Mouse (Mus musculus) neural tube, embryonic 14.5 days (tissue): Measurements from ENCODE around the gene Mrpl38. TPM values are rescaled to one million over a fixed set of nuclear protein-coding genes. Genes with fewer than 3 reads are reported as not detected.
"Not testable (repeated sequence)": the region's sequence is repeated elsewhere in the genome, so short reads cannot be mapped to it uniquely, and the experiment has no call there.

Source experiments
- ATAC-seq: fragments of 200-750 bp; cut with Nextera tagmentation; 2 replicates; pipeline ENCODE4 v1.8.0; 2017; ENCODE audit warnings: low read depth, mild to moderate bottlenecking, moderate TSS enrichment, moderate library complexity
- H3K27ac ChIP-seq: fragments of 300-500 bp; sonication (generic); 2 replicates; pipeline ENCODE4 v1.5.1; 2014; ENCODE audit warnings: low read depth, mild to moderate bottlenecking, control low read depth, low read length, moderate library complexity, mixed read lengths
- H3K27me3 ChIP-seq: fragments of 300-500 bp; sonication (generic); 2 replicates; pipeline ENCODE4 v1.6.1; 2014; ENCODE audit warnings: low read length; ENCODE audit not compliant: control insufficient read depth, insufficient read depth
- H3K36me3 ChIP-seq: fragments of 300-500 bp; sonication (generic); 2 replicates; pipeline ENCODE4 v1.6.1; 2014; ENCODE audit warnings: low read length, mixed read lengths; ENCODE audit not compliant: control insufficient read depth, insufficient read depth
- H3K4me1 ChIP-seq: fragments of 300-500 bp; sonication (generic); 2 replicates; pipeline ENCODE4 v1.6.1; 2014; ENCODE audit warnings: low read length; ENCODE audit not compliant: control insufficient read depth, insufficient read depth
- H3K4me2 ChIP-seq: fragments of 300-500 bp; sonication (generic); 2 replicates; pipeline ENCODE4 v1.6.1; 2014; ENCODE audit warnings: mild to moderate bottlenecking, low read depth, low read length, control low read depth
- H3K4me3 ChIP-seq: fragments of 300-500 bp; sonication (generic); 2 replicates; pipeline ENCODE4 v1.5.1; 2014; ENCODE audit warnings: low read depth, low read length, control low read depth, mixed read lengths
- H3K9ac ChIP-seq: fragments of 300-500 bp; sonication (generic); replicated peaks from 2 replicates; pipeline ENCODE4 v1.6.1; 2014; ENCODE audit warnings: low read depth, mild to moderate bottlenecking, control low read depth, low read length, mixed read lengths
- H3K9me3 ChIP-seq: fragments of 300-500 bp; sonication (generic); 2 replicates; pipeline ENCODE4 v1.6.1; 2016; ENCODE audit warnings: low read length; ENCODE audit not compliant: control insufficient read depth
- whole genome bisulfite sequencing: fragments of 180-500 bp; shearing (Covaris S2); extraction: QIAGEN DNeasy Blood & Tissue Kit; methylation state at CpG from one replicate; pipeline ENCODE4 v1.1.7; 2014; 5-methylcytosine and 5-hydroxymethylcytosine counted together
- polyA plus RNA-seq: library from polyadenylated mRNA; unstranded; fragments of >200 nt; fragmentation: Nextera tagmentation; extraction: Ambion mirVana; gene quantifications from 2 replicates; pipeline ENCODE4 v1.2.1, GENCODE M21; 2014

Mrpl38 gene
- polyA plus RNA-seq, 1 experiment from 2014 or later, result 91.0 TPM

GRCm38 (mm10) chr11:116126261-116126660 lies 12.4 kb downstream of the Mrpl38 start:
- Histone ChIP-seq H3K9me3 (no peaks in the 10 kb centered on the region), H3K27me3 (no peaks in the 10 kb centered on the region), H3K4me1 (peaks cover 16% of the 10 kb centered on the region; the same call in 1 of the 2 replicates), H3K4me3 (no peak overlapping the region), H3K36me3 (0 out of 2 replicates have a peak, but pooled peaks cover 4% of the 10 kb centered on the region), H3K4me2 (no peak overlapping the region), H3K27ac (no peak overlapping the region), H3K9ac (no peak overlapping the region)
- WGBS, result 94% methylated on average over 15 of the region's 15 CpGs
- ATAC-seq, result no peak

GRCm38 (mm10) chr11:116121731-116122245 lies 16.9 kb downstream of the Mrpl38 start:
- H3K4me3 ChIP-seq, H3K4me1 ChIP-seq, H3K27me3 ChIP-seq, H3K9ac ChIP-seq, ATAC-seq, H3K9me3 ChIP-seq, H3K36me3 ChIP-seq, H3K4me2 ChIP-seq, H3K27ac ChIP-seq: not testable (repeated sequence)
- WGBS, result 90% methylated on average over 8 of the region's 8 CpGs

- Histone ChIP-seq H3K9me3 (no peaks in the 10 kb centered on the region), H3K27me3 (no peaks in the 10 kb centered on the region), H3K9ac (no peak overlapping the region), H3K4me3 (no peak overlapping the region), H3K4me2 (no peak overlapping the region), H3K4me1 (no peaks in the 10 kb centered on the region), H3K27ac (no peak overlapping the region), H3K36me3 (no peaks in the 10 kb centered on the region)
- no peak for ATAC-seq
Measured at GRCm38 (mm10) chr11:116117819-116118218, 20.8 kb downstream of the Mrpl38 start.

- Histone ChIP-seq H3K9ac (no peak overlapping the region), H3K27ac (no peak overlapping the region), H3K27me3 (no peaks in the 10 kb centered on the region), H3K4me3 (no peak overlapping the region), H3K4me1 (no peaks in the 10 kb centered on the region), H3K36me3 (no peaks in the 10 kb centered on the region), H3K4me2 (no peak overlapping the region), H3K9me3 (no peaks in the 10 kb centered on the region)
- 75% methylated on average over 12 of the region's 12 CpGs for WGBS
- no peak for ATAC-seq
Measured at GRCm38 (mm10) chr11:116117241-116117640, 21.4 kb downstream of the Mrpl38 start.

- Histone ChIP-seq H3K4me2 (no peak overlapping the region), H3K4me3 (no peak overlapping the region), H3K36me3 (no peaks in the 10 kb centered on the region), H3K9me3 (no peaks in the 10 kb centered on the region), H3K4me1 (peaks cover 3% of the 10 kb centered on the region; the same call in 1 of the 2 replicates), H3K27me3 (peaks cover 41% of the 10 kb centered on the region), H3K27ac (no peak overlapping the region), H3K9ac (no peak overlapping the region)
- ATAC-seq, result no peak
- WGBS, result 85% methylated on average over 19 of the region's 19 CpGs
Measured at GRCm38 (mm10) chr11:116111611-116112203, 27.0 kb downstream of the Mrpl38 start.

GRCm38 (mm10) chr11:116111067-116111466 lies 27.6 kb downstream of the Mrpl38 start:
- Histone ChIP-seq H3K4me2 (no peak overlapping the region), H3K36me3 (no peaks in the 10 kb centered on the region), H3K9ac (no peak overlapping the region), H3K4me3 (no peak overlapping the region), H3K27ac (no peak overlapping the region), H3K9me3 (no peaks in the 10 kb centered on the region), H3K4me1 (peaks cover 3% of the 10 kb centered on the region; the same call in 1 of the 2 replicates), H3K27me3 (peaks cover 43% of the 10 kb centered on the region)
- ATAC-seq, result no peak
- 79% methylated on average over 4 of the region's 4 CpGs for WGBS

GRCm38 (mm10) chr11:116110540-116110939 lies 28.1 kb downstream of the Mrpl38 start:
- Histone ChIP-seq H3K9me3 (no peaks in the 10 kb centered on the region), H3K4me2 (peak overlapping the region; percentile 45; the same call in 1 of the 2 replicates), H3K27ac (no peak overlapping the region), H3K27me3 (peaks cover 43% of the 10 kb centered on the region), H3K4me3 (peak overlapping the region; percentile 25; the same call in 1 of the 2 replicates), H3K9ac (no peak overlapping the region), H3K4me1 (peaks cover 3% of the 10 kb centered on the region; the same call in 1 of the 2 replicates), H3K36me3 (no peaks in the 10 kb centered on the region)
- 35% methylated on average over 10 of the region's 10 CpGs for WGBS
- no peak for ATAC-seq

GRCm38 (mm10) chr11:116110131-116110530 lies 28.5 kb downstream of the Mrpl38 start:
- no peak overlapping the region for H3K27ac ChIP-seq
- WGBS, result under 1% methylated on average over 35 of the region's 35 CpGs

GRCm38 (mm10) chr11:116109441-116110081 lies 29.1 kb downstream of the Mrpl38 start:
- peak overlapping the region; percentile 34; the same call in 1 of the 2 replicates for H3K9ac ChIP-seq
- H3K27me3 ChIP-seq, result peaks cover 43% of the 10 kb centered on the region
- H3K4me1 ChIP-seq, result peaks cover 5% of the 10 kb centered on the region
- no peak; the same call in 1 of the 2 replicates for ATAC-seq
- no peak overlapping the region for H3K27ac ChIP-seq
- no peaks in the 10 kb centered on the region for H3K36me3 ChIP-seq
- peak overlapping the region; percentile 45 for H3K4me2 ChIP-seq
- 3% methylated on average over 62 of the region's 70 CpGs for WGBS
- no peaks in the 10 kb centered on the region for H3K9me3 ChIP-seq
- H3K4me3 ChIP-seq, result peak overlapping the region; percentile 25

More at GRCm38 (mm10) chr11:116110131-116110530, 28.5 kb downstream of the Mrpl38 start:
- Histone ChIP-seq H3K27me3 (peaks cover 43% of the 10 kb centered on the region), H3K4me3 (peak overlapping the region; percentile 25), H3K36me3 (no peaks in the 10 kb centered on the region), H3K4me2 (peak overlapping the region; percentile 45), H3K9me3 (no peaks in the 10 kb centered on the region), H3K4me1 (peaks cover 3% of the 10 kb centered on the region; the same call in 1 of the 2 replicates), H3K9ac (peak overlapping the region; percentile 34; the same call in 1 of the 2 replicates)
- ATAC-seq, result no peak; the same call in 1 of the 2 replicates
